Mouse (Mus musculus): ENCODE measurements around the gene Rps6kb1. TPM values are rescaled to one million over a fixed set of nuclear protein-coding genes. Genes with fewer than 3 reads are reported as not detected.

The Rps6kb1 gene
- polyA plus RNA-seq, 1 experiment from 2014 or later, result 60.3 TPM

- H3K27me3 ChIP-seq (ENCODE audit: control insufficient read depth, insufficient read depth, low read length), result no peaks in the 10 kb centered on the region
- WGBS, result 88% methylated on average over 7 of the region's 7 CpGs
- no peak overlapping the region for H3K4me3 ChIP-seq (ENCODE audit: low read depth, low read length)
- H3K4me2 ChIP-seq (replicated peaks; ENCODE audit: low read depth, low read length), result no peak overlapping the region
- H3K9ac ChIP-seq (replicated peaks; ENCODE audit: low read depth, low read length), result no peak overlapping the region
- H3K4me1 ChIP-seq (ENCODE audit: control insufficient read depth, insufficient read depth, low read length), result peaks cover 22% of the 10 kb centered on the region
- no peaks in the 10 kb centered on the region for H3K36me3 ChIP-seq (ENCODE audit: control insufficient read depth, insufficient read depth, low read length)
- ATAC-seq (ENCODE audit: insufficient number of reproducible peaks, insufficient read depth, low FRiP score, low read depth), result no peak
- H3K9me3 ChIP-seq (ENCODE audit: control insufficient read depth, low read depth, low read length), result no peaks in the 10 kb centered on the region
- H3K27ac ChIP-seq (ENCODE audit: low read length), result no peak overlapping the region
Measured at GRCm38 (mm10) chr11:86582543-86583260, 38.1 kb upstream of the Rps6kb1 start.

DNA sequence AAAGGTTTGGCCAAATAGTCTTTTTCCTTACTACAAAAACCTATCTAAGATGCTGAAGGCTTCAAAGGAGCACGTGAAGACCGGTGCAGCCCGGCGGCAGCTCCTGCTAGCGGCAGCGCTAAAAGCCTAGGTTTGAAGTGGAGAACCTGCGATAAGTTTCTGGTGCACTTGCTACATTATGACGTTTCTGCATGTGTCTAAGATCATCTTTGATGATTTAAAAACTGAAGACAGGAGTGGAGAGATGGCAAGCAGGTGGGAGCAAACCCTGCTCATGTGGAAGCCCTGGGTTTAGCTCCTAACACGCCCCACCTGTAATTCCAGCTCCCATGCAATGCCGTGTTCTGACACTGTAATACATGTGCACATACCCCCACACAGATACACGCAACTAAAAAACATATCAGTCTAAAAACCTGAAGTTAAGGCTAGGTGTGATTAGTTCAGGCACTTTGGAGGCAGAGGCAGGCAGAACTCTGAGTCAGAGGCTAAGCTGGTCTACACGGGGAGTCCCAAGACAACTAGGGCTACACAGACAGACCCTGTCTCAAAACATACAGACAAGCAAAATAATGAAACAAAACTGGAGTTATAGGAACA, 37.4 kb upstream of the Rps6kb1 start:
- 0 out of 2 replicates have a peak overlapping the region, but pooled peaks have one; percentile 18 for H3K4me2 ChIP-seq (replicated peaks; ENCODE audit: low read depth, low read length)

GRCm38 (mm10) chr11:86581250-86581753, 36.7 kb upstream of the Rps6kb1 start:
- H3K4me3 ChIP-seq (ENCODE audit: low read depth, low read length), result no peak overlapping the region
- peak; percentile 15; the same call in 1 of the 2 replicates for ATAC-seq (ENCODE audit: insufficient number of reproducible peaks, insufficient read depth, low FRiP score, low read depth)
- H3K27ac ChIP-seq (ENCODE audit: low read length), result peak overlapping the region; percentile 81
- no peak overlapping the region for H3K9ac ChIP-seq (replicated peaks; ENCODE audit: low read depth, low read length)
- H3K4me1 ChIP-seq (ENCODE audit: control insufficient read depth, insufficient read depth, low read length), result peaks cover 28% of the 10 kb centered on the region
- no peaks in the 10 kb centered on the region for H3K27me3 ChIP-seq (ENCODE audit: control insufficient read depth, insufficient read depth, low read length)
- WGBS, result 43% methylated on average over 11 of the region's 11 CpGs
- no peaks in the 10 kb centered on the region for H3K36me3 ChIP-seq (ENCODE audit: control insufficient read depth, insufficient read depth, low read length)
- peak overlapping the region; percentile 18; the same call in 1 of the 2 replicates for H3K4me2 ChIP-seq (replicated peaks; ENCODE audit: low read depth, low read length)
- no peaks in the 10 kb centered on the region for H3K9me3 ChIP-seq (ENCODE audit: control insufficient read depth, low read depth, low read length)

More for the DNA sequence above, 37.4 kb upstream of the Rps6kb1 start:
- H3K27me3 ChIP-seq (ENCODE audit: control insufficient read depth, insufficient read depth, low read length), result no peaks in the 10 kb centered on the region
- peak overlapping the region; percentile 81 for H3K27ac ChIP-seq (ENCODE audit: low read length)
- no peaks in the 10 kb centered on the region for H3K9me3 ChIP-seq (ENCODE audit: control insufficient read depth, low read depth, low read length)
- peaks cover 27% of the 10 kb centered on the region for H3K4me1 ChIP-seq (ENCODE audit: control insufficient read depth, insufficient read depth, low read length)
- no peak overlapping the region for H3K9ac ChIP-seq (replicated peaks; ENCODE audit: low read depth, low read length)
- ATAC-seq (ENCODE audit: insufficient number of reproducible peaks, insufficient read depth, low FRiP score, low read depth), result no peak
- H3K4me3 ChIP-seq (ENCODE audit: low read depth, low read length), result no peak overlapping the region
- WGBS, result 86% methylated on average over 12 of the region's 12 CpGs
- no peaks in the 10 kb centered on the region for H3K36me3 ChIP-seq (ENCODE audit: control insufficient read depth, insufficient read depth, low read length)

GRCm38 (mm10) chr11:86580319-86581113, 35.9 kb upstream of the Rps6kb1 start:
- Histone ChIP-seq H3K9me3 (ENCODE audit: control insufficient read depth, low read depth, low read length) (no peaks in the 10 kb centered on the region), H3K4me2 (replicated peaks; ENCODE audit: low read depth, low read length) (no peak overlapping the region), H3K4me1 (ENCODE audit: control insufficient read depth, insufficient read depth, low read length) (peaks cover 28% of the 10 kb centered on the region), H3K27me3 (ENCODE audit: control insufficient read depth, insufficient read depth, low read length) (no peaks in the 10 kb centered on the region), H3K4me3 (ENCODE audit: low read depth, low read length) (no peak overlapping the region), H3K36me3 (ENCODE audit: control insufficient read depth, insufficient read depth, low read length) (no peaks in the 10 kb centered on the region), H3K27ac (ENCODE audit: low read length) (peak overlapping the region; percentile 81; the same call in 1 of the 2 replicates), H3K9ac (replicated peaks; ENCODE audit: low read depth, low read length) (no peak overlapping the region; the same call in 1 of the 2 replicates)
- peak; percentile 47 for ATAC-seq (ENCODE audit: insufficient number of reproducible peaks, insufficient read depth, low FRiP score, low read depth)
- WGBS, result 76% methylated on average over 9 of the region's 9 CpGs

DNA sequence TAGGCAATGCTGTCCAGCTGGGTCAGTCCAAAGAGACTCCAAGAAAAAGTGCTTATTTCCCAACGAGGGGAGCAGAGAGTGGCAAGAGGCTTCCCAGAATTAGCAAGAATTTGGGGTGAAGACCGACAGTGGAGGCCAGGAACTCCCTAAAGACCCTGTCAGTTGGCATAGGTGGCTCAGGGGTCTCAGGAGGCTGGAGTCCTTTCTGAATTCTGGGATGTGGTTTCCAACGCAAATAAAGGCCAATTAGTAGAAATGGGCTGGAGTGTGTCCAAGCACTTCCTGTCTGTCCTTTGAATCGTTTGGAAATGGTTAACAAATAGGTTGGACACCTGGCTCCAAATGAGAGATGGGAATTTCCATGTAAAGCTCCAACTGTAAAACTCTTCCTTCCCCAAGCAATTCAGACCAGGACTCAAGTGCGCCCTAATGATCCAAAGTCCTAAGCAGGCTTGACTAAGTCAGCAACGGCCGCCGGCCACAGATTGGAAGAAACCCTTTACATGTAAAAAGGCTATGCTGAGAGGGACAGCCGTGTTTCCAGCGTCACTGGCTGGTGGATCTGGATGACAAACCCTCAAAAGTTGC, 35.2 kb upstream of the Rps6kb1 start:
- Histone ChIP-seq H3K4me3 (ENCODE audit: low read depth, low read length) (no peak overlapping the region), H3K36me3 (ENCODE audit: control insufficient read depth, insufficient read depth, low read length) (no peaks in the 10 kb centered on the region), H3K4me2 (replicated peaks; ENCODE audit: low read depth, low read length) (no peak overlapping the region), H3K9ac (replicated peaks; ENCODE audit: low read depth, low read length) (no peak overlapping the region; the same call in 1 of the 2 replicates), H3K4me1 (ENCODE audit: control insufficient read depth, insufficient read depth, low read length) (peaks cover 25% of the 10 kb centered on the region), H3K27me3 (ENCODE audit: control insufficient read depth, insufficient read depth, low read length) (no peaks in the 10 kb centered on the region), H3K9me3 (ENCODE audit: control insufficient read depth, low read depth, low read length) (no peaks in the 10 kb centered on the region), H3K27ac (ENCODE audit: low read length) (peak overlapping the region; percentile 80)
- no peak for ATAC-seq (ENCODE audit: insufficient number of reproducible peaks, insufficient read depth, low FRiP score, low read depth)
- WGBS, result 71% methylated on average over 10 of the region's 10 CpGs

GRCm38 (mm10) chr11:86578809-86579730, 34.5 kb upstream of the Rps6kb1 start:
- H3K27me3 ChIP-seq (ENCODE audit: control insufficient read depth, insufficient read depth, low read length), result no peaks in the 10 kb centered on the region
- H3K4me2 ChIP-seq (replicated peaks; ENCODE audit: low read depth, low read length), result no peak overlapping the region
- H3K9me3 ChIP-seq (ENCODE audit: control insufficient read depth, low read depth, low read length), result no peaks in the 10 kb centered on the region
- H3K36me3 ChIP-seq (ENCODE audit: control insufficient read depth, insufficient read depth, low read length), result no peaks in the 10 kb centered on the region
- peaks cover 25% of the 10 kb centered on the region for H3K4me1 ChIP-seq (ENCODE audit: control insufficient read depth, insufficient read depth, low read length)
- WGBS, result 60% methylated on average over 25 of the region's 25 CpGs
- peak overlapping the region; percentile 80; the same call in 1 of the 2 replicates for H3K27ac ChIP-seq (ENCODE audit: low read length)
- H3K4me3 ChIP-seq (ENCODE audit: low read depth, low read length), result no peak overlapping the region
- H3K9ac ChIP-seq (replicated peaks; ENCODE audit: low read depth, low read length), result no peak overlapping the region
- ATAC-seq (ENCODE audit: insufficient number of reproducible peaks, insufficient read depth, low FRiP score, low read depth), result no peak

DNA sequence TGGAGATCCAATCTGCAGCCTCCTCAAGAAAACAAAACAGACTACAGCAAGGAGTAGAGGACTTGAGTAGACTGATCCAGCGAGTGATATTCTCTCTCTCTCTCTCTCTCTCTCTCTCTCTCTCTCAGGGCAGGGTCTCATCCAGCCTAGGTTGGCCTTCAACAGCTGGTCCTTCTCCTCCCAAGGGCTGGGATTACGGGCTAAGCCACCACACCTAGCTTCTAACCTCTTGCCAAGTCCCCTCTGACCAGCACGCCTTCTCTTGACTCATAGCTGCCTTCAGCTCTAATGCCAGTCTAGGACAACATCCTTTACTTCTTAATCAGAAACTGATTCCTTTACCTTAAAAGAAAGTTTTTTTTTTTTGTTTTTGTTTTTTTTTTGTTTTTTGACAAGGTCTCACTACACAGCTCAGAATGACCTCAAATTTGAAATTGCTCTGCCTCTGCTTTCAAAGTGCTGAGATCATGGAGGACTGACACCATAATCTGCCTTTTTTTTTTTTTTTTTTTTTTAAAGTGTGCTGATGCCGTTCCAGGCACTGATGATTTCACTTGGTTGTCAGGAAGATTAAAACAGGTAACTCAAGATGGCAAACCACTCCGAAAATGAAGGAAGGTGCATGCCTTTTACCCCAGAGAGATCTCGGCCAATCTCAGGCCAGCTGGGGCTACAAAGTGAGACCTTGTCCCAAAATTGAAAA, 33.7 kb upstream of the Rps6kb1 start:
- 65% methylated on average over 6 of the region's 6 CpGs for WGBS
- Histone ChIP-seq H3K9ac (replicated peaks; ENCODE audit: low read depth, low read length) (no peak overlapping the region), H3K27ac (ENCODE audit: low read length) (peak overlapping the region; percentile 80; the same call in 1 of the 2 replicates), H3K4me3 (ENCODE audit: low read depth, low read length) (no peak overlapping the region), H3K9me3 (ENCODE audit: control insufficient read depth, low read depth, low read length) (no peaks in the 10 kb centered on the region), H3K36me3 (ENCODE audit: control insufficient read depth, insufficient read depth, low read length) (no peaks in the 10 kb centered on the region), H3K27me3 (ENCODE audit: control insufficient read depth, insufficient read depth, low read length) (no peaks in the 10 kb centered on the region), H3K4me1 (ENCODE audit: control insufficient read depth, insufficient read depth, low read length) (peaks cover 25% of the 10 kb centered on the region), H3K4me2 (replicated peaks; ENCODE audit: low read depth, low read length) (no peak overlapping the region)
- no peak for ATAC-seq (ENCODE audit: insufficient number of reproducible peaks, insufficient read depth, low FRiP score, low read depth)

All from stomach, embryonic 14.5 days (tissue).